In the genomic region with DNA sequence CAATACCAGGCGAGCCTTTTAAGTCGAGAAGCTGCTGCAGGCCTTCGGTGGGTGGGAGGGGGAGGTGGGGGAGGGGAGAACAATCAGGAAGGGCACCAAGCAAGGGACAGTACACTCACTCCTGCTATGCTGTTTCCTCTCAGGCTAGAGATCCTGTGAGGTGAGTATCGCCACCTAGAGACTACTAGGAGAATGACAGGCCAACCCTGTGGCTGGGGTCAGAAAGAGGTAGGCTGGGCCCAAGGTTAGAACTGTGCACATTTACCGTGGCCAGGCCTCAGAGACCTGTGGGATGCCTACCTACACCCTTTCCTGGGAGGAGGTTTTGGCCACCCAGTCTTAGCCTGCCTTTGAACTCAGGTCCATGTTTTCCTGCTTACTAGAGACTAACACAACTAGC, we compare ENCODE assay signal across 8 mouse cellular contexts.
DNase-seq lines count a peak whose midpoint lies in the region; ATAC-seq and TF ChIP-seq lines count a peak whose summit lies in the region.
"Had no signal": no experiment of that assay in that cellular context is flagged by ENCODE, and none has a peak within 500 bp of the region (broad histone marks: within the 10 kb centered on the region; RNA-seq: fewer than 3 reads in every experiment).

No protein-coding gene starts in this region.

- no peak overlapping the region for H3K4me3 ChIP-seq in testis, adult 2 months (ENCODE audit: control insufficient read depth, low read depth, low read length)
- no peak overlapping the region for H3K4me3 ChIP-seq in intestine, embryonic 14.5 days (ENCODE audit: low read depth, low read length)
- no peak overlapping the region for H3K4me3 ChIP-seq in lung, embryonic 16.5 days (ENCODE audit: low read length)
- H3K4me3 ChIP-seq: heart, embryonic 13.5 days had no signal

- H3K36me3 ChIP-seq in testis, adult 2 months (ENCODE audit: control insufficient read depth, insufficient read depth, low read length) = no peaks in the 10 kb centered on the region
- H3K36me3 ChIP-seq in intestine, embryonic 14.5 days (ENCODE audit: control insufficient read depth, insufficient read depth, low read length) = peaks cover 7% of the 10 kb centered on the region; the same call in 1 of the 2 replicates
- H3K36me3 ChIP-seq in lung, embryonic 16.5 days (ENCODE audit: control insufficient read depth, insufficient read depth, low read length) = no peaks in the 10 kb centered on the region

- H3K4me2 ChIP-seq in intestine, embryonic 14.5 days (ENCODE audit: low read length) = no peak overlapping the region
- no peak overlapping the region for H3K4me2 ChIP-seq in lung, embryonic 16.5 days (ENCODE audit: low read depth, low read length)
- H3K4me2 ChIP-seq: heart, embryonic 13.5 days had no signal

- no peaks in the 10 kb centered on the region for H3K27me3 ChIP-seq in testis, adult 2 months (ENCODE audit: control insufficient read depth, insufficient read depth, low read length)
- H3K27me3 ChIP-seq in intestine, embryonic 14.5 days (replicated peaks; ENCODE audit: control insufficient read depth, insufficient read depth, low read length) = no peaks in the 10 kb centered on the region
- peaks cover 2% of the 10 kb centered on the region; the same call in 1 of the 2 replicates for H3K27me3 ChIP-seq in lung, embryonic 16.5 days (ENCODE audit: control insufficient read depth, insufficient read depth, low read depth, low read length)

- H3K4me1 ChIP-seq in testis, adult 2 months (ENCODE audit: control insufficient read depth, insufficient read depth, low read length) = no peaks in the 10 kb centered on the region
- 0 out of 2 replicates have a peak, but pooled peaks cover 3% of the 10 kb centered on the region for H3K4me1 ChIP-seq in intestine, embryonic 14.5 days (replicated peaks; ENCODE audit: control insufficient read depth, insufficient read depth, low read length)
- peaks cover 2% of the 10 kb centered on the region; the same call in 1 of the 2 replicates for H3K4me1 ChIP-seq in lung, embryonic 16.5 days (replicated peaks; ENCODE audit: control insufficient read depth, insufficient read depth, low read length)
- H3K4me1 ChIP-seq: heart, embryonic 13.5 days had no signal

- no peaks in the 10 kb centered on the region for H3K9me3 ChIP-seq in intestine, embryonic 14.5 days (ENCODE audit: control insufficient read depth, low read length)
- no peaks in the 10 kb centered on the region for H3K9me3 ChIP-seq in lung, embryonic 16.5 days (ENCODE audit: control insufficient read depth, low read length)
- H3K9me3 ChIP-seq: heart, embryonic 13.5 days had no signal

- 16% methylated on average over 5 of the region's 5 CpGs for WGBS in intestine, embryonic 14.5 days
- WGBS in lung, embryonic 16.5 days = 14% methylated on average over 5 of the region's 5 CpGs

- TF ChIP-seq POLR2A in testis, adult 2 months (IDR thresholded peaks at IDR 0.05; ENCODE audit: control insufficient read depth, low read depth, low read length) = no peak

- DNase-seq in testis, postnatal 14 days (ENCODE audit: low spot score) = no peak
- DNase-seq in intestine, embryonic 14.5 days (ENCODE audit: low spot score) = peak; percentile 65
- DNase-seq in thymus, postnatal 36 days = peak; percentile 24 to 29

- peak; percentile 68; the same call in 1 of the 2 replicates for TF ChIP-seq CTCF in testis, adult 2 months (IDR thresholded peaks at IDR 0.05; ENCODE audit: control insufficient read depth, insufficient read depth, insufficient replicate concordance, low read depth, low read length)

- ATAC-seq in common myeloid progenitor, adult 5-6 weeks (replicated peaks; ENCODE audit: low read depth, poor library complexity, severe bottlenecking) = peak; percentile 64
- 0 out of 2 replicates have a peak, but pooled peaks have one; percentile 20 for ATAC-seq in intestine, embryonic 14.5 days (replicated peaks; ENCODE audit: low FRiP score, low TSS enrichment, low read depth)
- ATAC-seq in lung, embryonic 16.5 days (ENCODE audit: low read depth) = peak; percentile 36
- ATAC-seq in monocyte, adult 5-6 weeks (replicated peaks; ENCODE audit: insufficient number of reproducible peaks, low FRiP score, low TSS enrichment, poor library complexity, severe bottlenecking) = no peak

- H3K27ac ChIP-seq in testis, adult 2 months (ENCODE audit: control insufficient read depth, insufficient read depth, low read depth, low read length) = no peak overlapping the region
- H3K27ac ChIP-seq in intestine, embryonic 14.5 days (ENCODE audit: low read depth) = no peak overlapping the region
- no peak overlapping the region for H3K27ac ChIP-seq in lung, embryonic 16.5 days (ENCODE audit: low read length)
- H3K27ac ChIP-seq: heart, embryonic 13.5 days had no signal

- H3K9ac ChIP-seq in intestine, embryonic 14.5 days (ENCODE audit: low read length) = no peak overlapping the region
- no peak overlapping the region for H3K9ac ChIP-seq in lung, embryonic 16.5 days (ENCODE audit: low read length)
- H3K9ac ChIP-seq: heart, embryonic 13.5 days had no signal
